Mouse (Mus musculus) heart, embryonic 15.5 days (tissue): ENCODE results near the gene Mon2. TPM values are rescaled to one million over a fixed set of nuclear protein-coding genes. Genes with fewer than 3 reads are reported as not detected.
A peak's percentile ranks its signal among the peaks of the same experiment; 100 is the strongest.

Source experiments
- ATAC-seq: fragments of 200-750 bp; cut with Nextera tagmentation; replicated peaks from 2 replicates; pipeline ENCODE4 v1.8.0; 2017; ENCODE audit warnings: low read depth, moderate TSS enrichment; ENCODE audit not compliant: insufficient number of reproducible peaks, insufficient read depth, low FRiP score
- H3K27ac ChIP-seq: fragments of 300-500 bp; sonication (generic); 2 replicates; pipeline ENCODE4 v1.5.1; 2015; ENCODE audit warnings: mild to moderate bottlenecking, inconsistent platforms
- H3K27me3 ChIP-seq: fragments of 300-500 bp; sonication (generic); 2 replicates; pipeline ENCODE4 v1.6.1; 2015; ENCODE audit warnings: inconsistent platforms
- H3K36me3 ChIP-seq: fragments of 300-500 bp; sonication (generic); 2 replicates; pipeline ENCODE4 v1.6.1; 2015; ENCODE audit warnings: mild to moderate bottlenecking, inconsistent platforms
- H3K4me1 ChIP-seq: fragments of 300-500 bp; sonication (generic); replicated peaks from 2 replicates; pipeline ENCODE4 v1.6.1; 2015; ENCODE audit warnings: inconsistent platforms
- H3K4me2 ChIP-seq: fragments of 300-500 bp; sonication (generic); 2 replicates; pipeline ENCODE4 v1.6.1; 2015; ENCODE audit warnings: inconsistent platforms, mild to moderate bottlenecking, moderate library complexity
- H3K4me3 ChIP-seq: fragments of 300-500 bp; sonication (generic); 2 replicates; pipeline ENCODE4 v1.5.1; 2015; ENCODE audit warnings: mild to moderate bottlenecking, inconsistent platforms
- H3K9ac ChIP-seq: fragments of 300-500 bp; sonication (generic); 2 replicates; pipeline ENCODE4 v1.6.1; 2015; ENCODE audit warnings: mild to moderate bottlenecking, inconsistent platforms
- H3K9me3 ChIP-seq: fragments of 300-500 bp; sonication (generic); replicated peaks from 2 replicates; pipeline ENCODE4 v1.6.1; 2016; ENCODE audit warnings: inconsistent platforms
- WGBS: fragments of 180-500 bp; shearing (Covaris S2); methylation state at CpG from one replicate; pipeline ENCODE4 v1.1.7; 2015; ENCODE audit warnings: mixed read lengths; 5-methylcytosine and 5-hydroxymethylcytosine counted together
- microRNA counts: library from miRNA; unstranded; fragments of <30 nt; microRNA quantifications from one replicate; lab custom pipeline; 2016
- microRNA-seq: library from miRNA; unstranded; fragments of <30 nt; microRNA quantifications from one replicate; pipeline ENCODE4, GENCODE M21; 2016
- polyA plus RNA-seq: library from polyadenylated mRNA; unstranded; fragments of >200 nt; fragmentation: Nextera tagmentation; extraction: Ambion mirVana; gene quantifications from 2 replicates; pipeline ENCODE4 v1.2.1, GENCODE M21; 2015

Mon2 gene
- polyA plus RNA-seq, 1 experiment from 2014 or later, result 16.5 TPM

- Histone ChIP-seq H3K4me1 (peaks cover 10% of the 10 kb centered on the region), H3K9ac (no peak overlapping the region), H3K4me3 (no peak overlapping the region), H3K36me3 (no peaks in the 10 kb centered on the region), H3K27me3 (no peaks in the 10 kb centered on the region; the same call in 1 of the 2 replicates), H3K9me3 (no peaks in the 10 kb centered on the region), H3K4me2 (no peak overlapping the region), H3K27ac (no peak overlapping the region)
- WGBS, result 86% methylated on average over 5 of the region's 5 CpGs
- ATAC-seq, result no peak
These were observed 117.6 kb downstream of the Mon2 start for GRCm38 (mm10) chr10:122958699-122959098.

- no peak for ATAC-seq
- H3K4me2 ChIP-seq, result no peak overlapping the region
- WGBS, result 88% methylated on average over 2 of the region's 2 CpGs
These were observed 118.4 kb downstream of the Mon2 start for GRCm38 (mm10) chr10:122957918-122958317.

GRCm38 (mm10) chr10:122953576-122953975 lies 122.7 kb downstream of the Mon2 start:
- 79% methylated on average over 9 of the region's 9 CpGs for WGBS
- ATAC-seq, result no peak
- Histone ChIP-seq H3K36me3 (no peaks in the 10 kb centered on the region), H3K4me1 (no peaks in the 10 kb centered on the region), H3K4me3 (no peak overlapping the region), H3K9me3 (no peaks in the 10 kb centered on the region), H3K9ac (no peak overlapping the region), H3K27ac (no peak overlapping the region), H3K27me3 (no peaks in the 10 kb centered on the region), H3K4me2 (no peak overlapping the region)

More at GRCm38 (mm10) chr10:122957918-122958317, 118.4 kb downstream of the Mon2 start:
- Histone ChIP-seq H3K9ac (no peak overlapping the region), H3K27ac (no peak overlapping the region), H3K9me3 (no peaks in the 10 kb centered on the region), H3K36me3 (no peaks in the 10 kb centered on the region), H3K4me3 (no peak overlapping the region), H3K27me3 (no peaks in the 10 kb centered on the region; the same call in 1 of the 2 replicates), H3K4me1 (peaks cover 6% of the 10 kb centered on the region; the same call in 1 of the 2 replicates)

GRCm38 (mm10) chr10:122950966-122951365 lies 125.3 kb downstream of the Mon2 start:
- WGBS, result 86% methylated on average over 6 of the region's 6 CpGs
- no peaks in the 10 kb centered on the region for H3K4me1 ChIP-seq
- no peak overlapping the region for H3K4me2 ChIP-seq
- no peak overlapping the region for H3K9ac ChIP-seq
- H3K9me3 ChIP-seq, result no peaks in the 10 kb centered on the region
- H3K27ac ChIP-seq, result no peak overlapping the region
- H3K27me3 ChIP-seq, result no peaks in the 10 kb centered on the region
- H3K4me3 ChIP-seq, result no peak overlapping the region
- H3K36me3 ChIP-seq, result no peaks in the 10 kb centered on the region
- no peak for ATAC-seq

GRCm38 (mm10) chr10:122944888-122945287 lies 131.4 kb downstream of the Mon2 start:
- WGBS, result 72% methylated on average over 5 of the region's 5 CpGs
- Histone ChIP-seq H3K36me3 (no peaks in the 10 kb centered on the region), H3K4me3 (no peak overlapping the region), H3K27me3 (no peaks in the 10 kb centered on the region), H3K9me3 (no peaks in the 10 kb centered on the region), H3K9ac (no peak overlapping the region), H3K27ac (no peak overlapping the region), H3K4me2 (no peak overlapping the region), H3K4me1 (no peaks in the 10 kb centered on the region)
- no peak for ATAC-seq

GRCm38 (mm10) chr10:122943824-122944223 lies 132.5 kb downstream of the Mon2 start:
- Histone ChIP-seq H3K9ac (no peak overlapping the region), H3K4me3 (no peak overlapping the region), H3K36me3 (no peaks in the 10 kb centered on the region), H3K4me1 (no peaks in the 10 kb centered on the region), H3K27me3 (no peaks in the 10 kb centered on the region), H3K27ac (no peak overlapping the region), H3K9me3 (no peaks in the 10 kb centered on the region), H3K4me2 (no peak overlapping the region)
- no peak for ATAC-seq
- WGBS, result 51% methylated on average over 6 of the region's 6 CpGs

GRCm38 (mm10) chr10:122942771-122943170 lies 133.5 kb downstream of the Mon2 start:
- H3K9ac ChIP-seq, result no peak overlapping the region
- ATAC-seq, result no peak
- 78% methylated on average over 7 of the region's 7 CpGs for WGBS
- no peak overlapping the region for H3K27ac ChIP-seq
- no peaks in the 10 kb centered on the region for H3K27me3 ChIP-seq
- no peaks in the 10 kb centered on the region for H3K4me1 ChIP-seq
- no peaks in the 10 kb centered on the region for H3K36me3 ChIP-seq
- H3K9me3 ChIP-seq, result no peaks in the 10 kb centered on the region
- H3K4me2 ChIP-seq, result no peak overlapping the region
- H3K4me3 ChIP-seq, result no peak overlapping the region

MicroRNA genes within 50 kb of the gene (microRNA counts, 519-probe panel; counts per million panel counts)
- 4,741 counts per million, percentile 99 among the panel's probes with 10 or more counts for microRNA mmu-let-7i (lab: Ali Mortazavi, UCI)

Small RNA genes within 50 kb of the gene (microRNA-seq; reads per million reads assigned to microRNA genes)
- 72,906 reads per million, percentile 99 among the genes with 10 or more reads in this experiment for gene Mirlet7i

Other genes with a start within 250 kb of the Mon2 start
- 53.5 and 55.6 TPM in 2 replicates for gene Usp15, start 120.5 kb upstream of the Mon2 start, polyA plus RNA-seq
- 0.55 and 0.96 TPM in 2 replicates for gene Fam19a2, start 187.5 kb upstream of the Mon2 start, polyA plus RNA-seq